Mouse (Mus musculus): Measurements from ENCODE around the gene Cdyl2. TPM values are rescaled to one million over a fixed set of nuclear protein-coding genes. Genes with fewer than 3 reads are reported as not detected.

Gene Cdyl2
- total RNA-seq, 2 experiments from 2014 or later, result 5.4 to 7.0 TPM

DNA sequence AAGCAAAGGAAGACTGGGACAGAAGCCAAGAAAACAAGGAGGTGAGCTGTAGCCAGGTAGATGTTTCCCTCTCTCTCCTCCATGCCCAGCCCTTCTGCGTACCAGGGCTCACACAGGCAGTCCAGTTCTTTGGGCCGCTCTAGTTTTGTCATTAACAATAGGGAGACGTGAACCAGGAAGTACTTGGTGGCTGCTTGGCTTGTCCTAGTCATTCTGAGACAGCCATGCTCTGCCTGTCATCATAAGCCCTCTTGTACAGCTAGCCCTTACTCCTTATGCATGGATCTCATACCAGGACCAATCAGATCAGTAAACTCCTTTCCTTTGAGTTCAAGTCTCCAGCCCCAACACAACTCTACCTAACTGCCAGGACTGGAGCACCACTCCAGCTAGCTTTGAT lies 180.0 kb downstream of the Cdyl2 start:
- ATAC-seq (replicated peaks; ENCODE audit: poor library complexity, severe bottlenecking), result no peak

- ATAC-seq (replicated peaks; ENCODE audit: poor library complexity, severe bottlenecking), result peak; percentile 88
Measured at GRCm38 (mm10) chr8:116552255-116552654, 180.5 kb downstream of the Cdyl2 start.

GRCm38 (mm10) chr8:116543366-116543765 lies 189.4 kb downstream of the Cdyl2 start:
- peak; percentile 94 for ATAC-seq (replicated peaks; ENCODE audit: poor library complexity, severe bottlenecking)

- ATAC-seq (replicated peaks; ENCODE audit: poor library complexity, severe bottlenecking), result no peak
Measured at GRCm38 (mm10) chr8:116542842-116543241, 189.9 kb downstream of the Cdyl2 start.

- ATAC-seq (replicated peaks; ENCODE audit: poor library complexity, severe bottlenecking), result no peak
Measured at GRCm38 (mm10) chr8:116540136-116540535, 192.7 kb downstream of the Cdyl2 start.

GRCm38 (mm10) chr8:116538763-116539162 lies 194.0 kb downstream of the Cdyl2 start:
- no peak for ATAC-seq (replicated peaks; ENCODE audit: poor library complexity, severe bottlenecking)

- no peak for ATAC-seq (replicated peaks; ENCODE audit: poor library complexity, severe bottlenecking)
Measured at GRCm38 (mm10) chr8:116536786-116537185, 196.0 kb downstream of the Cdyl2 start.

DNA sequence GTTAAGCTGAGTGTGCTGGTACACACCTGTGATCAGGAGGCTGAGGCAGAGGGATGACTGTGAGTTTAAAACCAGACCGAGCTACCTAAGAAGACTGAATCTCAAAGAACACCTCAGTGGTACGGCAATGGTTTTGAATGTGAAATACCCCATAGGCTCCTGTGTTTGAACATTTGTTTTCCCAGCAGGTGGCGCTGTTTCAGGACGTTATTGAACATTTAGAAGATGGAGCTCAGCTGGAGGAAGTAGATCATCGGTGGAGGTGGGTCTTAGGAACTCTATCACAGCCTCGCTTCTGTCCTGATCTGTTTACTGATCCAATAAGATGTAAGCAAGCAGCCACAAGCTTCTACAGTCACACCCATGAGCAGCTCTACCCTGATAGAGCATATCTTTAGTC lies 199.7 kb downstream of the Cdyl2 start:
- ATAC-seq (replicated peaks; ENCODE audit: poor library complexity, severe bottlenecking), result no peak

DNA sequence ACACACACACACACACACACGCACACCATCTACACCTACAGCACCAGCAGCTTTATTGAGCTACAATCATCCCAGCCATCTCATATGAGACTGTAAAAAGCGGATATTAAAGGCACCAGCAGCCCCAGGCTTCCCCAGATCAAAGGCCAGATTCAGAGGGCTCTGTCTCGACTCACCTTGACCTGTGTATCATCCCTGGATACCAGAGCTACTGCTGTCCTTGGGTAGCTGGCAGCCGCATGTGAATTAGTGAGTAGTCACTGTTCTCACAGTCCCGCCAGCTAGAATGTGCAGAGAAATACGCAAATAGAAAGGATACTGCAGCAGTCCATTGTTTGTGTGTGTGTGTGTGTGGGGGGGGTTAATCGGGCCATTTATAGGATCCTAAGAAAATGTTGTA lies 204.1 kb downstream of the Cdyl2 start:
- ATAC-seq (replicated peaks; ENCODE audit: poor library complexity, severe bottlenecking), result no peak

- ATAC-seq (replicated peaks; ENCODE audit: poor library complexity, severe bottlenecking), result no peak
Measured at GRCm38 (mm10) chr8:116524915-116525314, 207.9 kb downstream of the Cdyl2 start.

Other genes starting within 250 kb of the Cdyl2 start
- not detected in 2 replicates for gene Dynlrb2, start 228.0 kb downstream of the Cdyl2 start, total RNA-seq (2014; fragmentation: Nextera tagmentation)
- gene Dynlrb2, start 228.0 kb downstream of the Cdyl2 start, total RNA-seq (2017), result not detected in 2 replicates
- gene Cmc2, start 188.5 kb upstream of the Cdyl2 start, total RNA-seq (2014; fragmentation: Nextera tagmentation), result 35.6 and 51.4 TPM in 2 replicates
- gene Cmc2, start 188.5 kb upstream of the Cdyl2 start, total RNA-seq (2017), result 50.7 and 58.2 TPM in 2 replicates
- gene Cenpn, start 188.7 kb upstream of the Cdyl2 start, total RNA-seq (2014; fragmentation: Nextera tagmentation), result 22.0 and 38.4 TPM in 2 replicates
- gene Cenpn, start 188.7 kb upstream of the Cdyl2 start, total RNA-seq (2017), result 33.9 and 43.1 TPM in 2 replicates
- gene Atmin, start 210.4 kb upstream of the Cdyl2 start, total RNA-seq (2014; fragmentation: Nextera tagmentation), result 9.8 and 10.8 TPM in 2 replicates
- gene Atmin, start 210.4 kb upstream of the Cdyl2 start, total RNA-seq (2017), result 10.6 and 15.1 TPM in 2 replicates
- gene 1700030J22Rik, start 246.0 kb upstream of the Cdyl2 start, total RNA-seq (2014; fragmentation: Nextera tagmentation), result not detected in 2 replicates
- 0.82 TPM in 1 of 2 replicates, not detected in the other for gene 1700030J22Rik, start 246.0 kb upstream of the Cdyl2 start, total RNA-seq (2017)

All from granulocyte monocyte progenitor cell, adult 5-6 weeks (primary cell).